Mouse (Mus musculus) heart, postnatal 0 days (tissue): ENCODE data around the gene Lrrc57. TPM values are rescaled to one million over a fixed set of nuclear protein-coding genes. Genes with fewer than 3 reads are reported as not detected.
A peak's percentile ranks its signal among the peaks of the same experiment; 100 is the strongest.

Experiments
- ATAC-seq: fragments of 200-750 bp; cut with Nextera tagmentation; 2 replicates; pipeline ENCODE4 v1.8.0; 2017; ENCODE audit warnings: low read depth, moderate number of reproducible peaks, moderate library complexity; ENCODE audit not compliant: insufficient read depth
- DNase-seq: peaks from one replicate; pipeline ENCODE4 v3.0.0-alpha.2; 2016; ENCODE audit warnings: low spot score
- H3K27ac ChIP-seq: fragments of 300-500 bp; sonication (generic); 2 replicates; pipeline ENCODE4 v1.5.1; 2014; ENCODE audit warnings: low read depth, mild to moderate bottlenecking
- H3K27me3 ChIP-seq: fragments of 300-500 bp; sonication (generic); 2 replicates; pipeline ENCODE4 v1.6.1; 2014; ENCODE audit warnings: low read length, mixed read lengths; ENCODE audit not compliant: control insufficient read depth, insufficient read depth
- H3K36me3 ChIP-seq: fragments of 300-500 bp; sonication (generic); replicated peaks from 2 replicates; pipeline ENCODE4 v1.6.1; 2014; ENCODE audit warnings: low read length, mixed read lengths; ENCODE audit not compliant: control insufficient read depth, insufficient read depth
- H3K4me1 ChIP-seq: fragments of 300-500 bp; sonication (generic); 2 replicates; pipeline ENCODE4 v1.6.1; 2014; ENCODE audit warnings: antibody characterized with exemption; ENCODE audit not compliant: control insufficient read depth, insufficient read depth
- H3K4me2 ChIP-seq: fragments of 300-500 bp; sonication (generic); 2 replicates; pipeline ENCODE4 v1.6.1; 2014; ENCODE audit warnings: low read depth, mild to moderate bottlenecking, low read length, moderate library complexity
- H3K4me3 ChIP-seq: fragments of 300-500 bp; sonication (generic); 2 replicates; pipeline ENCODE4 v1.5.1; 2014; ENCODE audit warnings: low read depth, low read length
- H3K9ac ChIP-seq: fragments of 300-500 bp; sonication (generic); replicated peaks from 2 replicates; pipeline ENCODE4 v1.6.1; 2014; ENCODE audit warnings: low read depth, low read length, mixed read lengths
- H3K9me3 ChIP-seq: fragments of 300-500 bp; sonication (generic); replicated peaks from 2 replicates; pipeline ENCODE4 v1.6.1; 2016; ENCODE audit warnings: low read length; ENCODE audit not compliant: control insufficient read depth
- CTCF ChIP-seq: IDR thresholded peaks from 2 replicates; pipeline ENCODE4 v1.5.1; 2016; ENCODE audit warnings: antibody characterized with exemption, control low read depth, low read depth
- EP300 ChIP-seq: IDR thresholded peaks from 2 replicates; pipeline ENCODE4 v1.6.1; 2016; ENCODE audit warnings: antibody characterized with exemption, low read depth
- WGBS: fragments of 180-500 bp; shearing (Covaris S2); extraction: QIAGEN DNeasy Blood & Tissue Kit; methylation state at CpG from one replicate; pipeline ENCODE4 v1.1.7; 2014; 5-methylcytosine and 5-hydroxymethylcytosine counted together
- polyA plus RNA-seq: library from polyadenylated mRNA; unstranded; fragments of >200 nt; fragmentation: Nextera tagmentation; extraction: Ambion mirVana; gene quantifications from 2 replicates; pipeline ENCODE4 v1.2.1, GENCODE M21; 2015
- total RNA-seq: library from RNA; depleted of rRNA; stranded (reverse); fragments of >200 nt; gene quantifications from 2 replicates; pipeline ENCODE4 v1.2.3, GENCODE M21; 2014; ENCODE audit warnings: low replicate concordance

Gene Lrrc57
- total and polyA plus RNA-seq, 2 experiments from 2014 or later: 18.0 to 28.3 TPM

DNA sequence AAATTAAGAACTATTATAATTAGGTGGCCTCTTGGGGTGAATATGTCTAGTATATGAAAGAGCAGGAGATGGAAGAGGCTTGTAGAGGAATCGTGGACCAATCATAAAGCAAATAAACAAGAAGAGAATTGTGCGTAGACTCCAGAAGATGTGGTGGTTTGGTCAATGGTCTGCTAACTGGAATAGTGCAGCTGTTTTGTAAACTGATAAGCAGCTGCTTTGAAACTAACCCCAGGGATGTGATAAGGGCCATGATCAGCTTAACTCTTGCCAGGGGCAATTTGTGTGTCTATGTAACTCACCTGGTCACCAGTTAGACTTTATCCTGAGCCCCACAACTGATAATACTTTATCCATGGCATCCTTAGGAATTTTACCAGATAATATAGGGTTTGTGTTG lies 22.2 kb upstream of the Lrrc57 start:
- WGBS: 75% methylated on average over 2 of the region's 2 CpGs
- Histone ChIP-seq H3K4me1 (peaks cover 17% of the 10 kb centered on the region; the same call in 1 of the 2 replicates), H3K9me3 (no peaks in the 10 kb centered on the region), H3K27ac (peak overlapping the region; percentile 38; the same call in 1 of the 2 replicates), H3K36me3 (peaks cover 22% of the 10 kb centered on the region; the same call in 1 of the 2 replicates), H3K9ac (no peak overlapping the region), H3K4me2 (no peak overlapping the region), H3K27me3 (no peaks in the 10 kb centered on the region), H3K4me3 (no peak overlapping the region)
- ATAC-seq (no peak), DNase-seq (no peak)
- no peak for TF ChIP-seq EP300
- TF ChIP-seq CTCF: no peak

DNA sequence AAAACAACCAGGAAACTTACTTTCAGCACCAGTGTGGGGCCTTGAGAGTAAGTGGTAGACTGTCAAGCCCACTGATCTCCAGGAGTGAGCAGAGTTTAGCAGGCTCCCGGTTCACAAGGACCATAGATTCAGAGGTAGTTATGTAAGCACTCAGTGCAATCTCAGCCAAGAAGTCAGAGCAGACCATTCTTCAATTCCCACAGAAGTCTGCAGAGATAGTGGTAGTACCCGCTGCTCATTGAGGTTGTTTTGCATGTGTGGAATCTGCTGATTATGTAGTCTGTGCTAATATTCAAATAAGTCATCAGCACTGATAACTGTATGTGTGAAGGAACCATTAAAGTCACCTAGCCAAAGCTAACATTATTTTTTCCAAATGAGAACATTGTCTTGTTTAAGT lies 21.3 kb upstream of the Lrrc57 start:
- WGBS: 38% methylated on average over 2 of the region's 2 CpGs
- Histone ChIP-seq H3K4me2 (peak overlapping the region; percentile 74), H3K9me3 (no peaks in the 10 kb centered on the region), H3K4me1 (peaks cover 17% of the 10 kb centered on the region; the same call in 1 of the 2 replicates), H3K4me3 (no peak overlapping the region), H3K27me3 (no peaks in the 10 kb centered on the region), H3K27ac (no peak overlapping the region), H3K9ac (no peak overlapping the region), H3K36me3 (peaks cover 22% of the 10 kb centered on the region; the same call in 1 of the 2 replicates)
- TF ChIP-seq EP300 (no peak), CTCF (no peak)
- ATAC-seq (no peak), DNase-seq (no peak)

DNA sequence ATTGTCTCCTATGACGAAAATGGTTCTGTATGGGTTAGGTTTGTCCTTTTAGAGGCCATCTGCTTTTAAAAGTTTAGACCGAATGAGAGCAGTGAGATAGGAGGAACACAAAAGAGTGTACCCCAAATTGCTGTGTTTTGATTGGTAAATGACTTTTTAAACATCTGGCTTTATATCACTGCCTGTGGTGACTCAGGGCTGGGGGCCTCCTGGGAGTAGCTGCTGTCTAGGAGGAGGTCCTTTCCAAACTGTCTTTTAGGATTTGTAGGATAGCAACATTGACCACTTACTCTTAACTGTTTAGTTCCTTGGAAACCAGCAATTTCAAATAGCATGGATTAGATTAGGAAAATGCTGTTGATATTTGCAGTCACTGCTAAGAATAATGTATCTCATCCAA lies 20.9 kb upstream of the Lrrc57 start:
- Histone ChIP-seq H3K27ac (no peak overlapping the region), H3K9me3 (no peaks in the 10 kb centered on the region), H3K36me3 (peaks cover 19% of the 10 kb centered on the region; the same call in 1 of the 2 replicates), H3K27me3 (no peaks in the 10 kb centered on the region), H3K4me2 (peak overlapping the region; percentile 74), H3K9ac (no peak overlapping the region), H3K4me3 (peak overlapping the region; percentile 67), H3K4me1 (peaks cover 17% of the 10 kb centered on the region; the same call in 1 of the 2 replicates)
- ATAC-seq (no peak), DNase-seq (no peak)
- WGBS: 64% methylated on average over 2 of the region's 2 CpGs
- TF ChIP-seq EP300 (no peak), CTCF (no peak)

DNA sequence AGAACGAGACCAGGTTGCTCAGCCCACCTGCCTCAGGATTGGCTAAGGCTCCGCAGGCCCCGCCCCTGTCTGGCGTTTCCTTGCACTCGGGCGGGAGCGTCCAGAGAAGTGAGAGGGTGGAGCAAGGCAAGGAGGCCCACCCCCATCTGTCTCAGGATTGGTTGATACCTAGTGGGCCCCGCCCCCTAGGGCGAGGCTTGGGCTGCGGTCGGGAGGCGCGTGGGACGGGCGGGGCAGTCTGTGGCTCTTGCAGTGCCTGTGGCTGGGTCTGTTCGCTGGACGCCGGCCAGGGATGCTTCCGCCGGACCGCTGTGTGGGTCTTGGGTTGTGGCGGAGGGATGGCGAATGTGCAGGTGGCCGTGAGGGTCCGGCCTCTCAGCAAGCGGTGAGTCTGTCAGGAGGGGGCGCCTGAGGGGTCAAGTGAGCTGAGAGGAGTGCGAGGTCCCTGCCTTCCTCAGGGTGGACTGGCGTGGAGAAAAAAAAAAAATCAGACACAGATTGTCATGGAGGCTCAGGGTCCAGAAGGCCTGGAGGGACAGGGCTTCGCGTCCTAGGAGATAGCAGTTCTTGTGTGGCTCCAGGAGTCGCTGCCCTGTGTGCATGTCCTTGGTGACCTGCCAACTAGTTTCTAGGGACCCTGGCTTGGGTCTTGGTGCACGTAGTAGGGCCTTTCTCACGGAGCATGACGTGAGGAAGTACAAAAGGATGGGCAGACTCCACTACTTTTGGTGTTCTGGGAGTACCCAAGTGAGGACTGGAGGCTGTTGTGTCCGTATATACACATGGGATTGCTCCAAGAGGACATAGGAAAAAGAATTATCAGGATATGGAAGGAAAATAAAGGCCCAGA lies 19.8 kb upstream of the Lrrc57 start, which contains the start of gene Stard9:
Gene Stard9 (plus strand): TSS at position 236 of the 850 bp plus-strand sequence.
- peak within 1 kb of the TSS; percentile 67 for H3K4me3 ChIP-seq
- peaks cover 11% of the 10 kb centered on the region; the same call in 1 of the 2 replicates for H3K36me3 ChIP-seq

DNA sequence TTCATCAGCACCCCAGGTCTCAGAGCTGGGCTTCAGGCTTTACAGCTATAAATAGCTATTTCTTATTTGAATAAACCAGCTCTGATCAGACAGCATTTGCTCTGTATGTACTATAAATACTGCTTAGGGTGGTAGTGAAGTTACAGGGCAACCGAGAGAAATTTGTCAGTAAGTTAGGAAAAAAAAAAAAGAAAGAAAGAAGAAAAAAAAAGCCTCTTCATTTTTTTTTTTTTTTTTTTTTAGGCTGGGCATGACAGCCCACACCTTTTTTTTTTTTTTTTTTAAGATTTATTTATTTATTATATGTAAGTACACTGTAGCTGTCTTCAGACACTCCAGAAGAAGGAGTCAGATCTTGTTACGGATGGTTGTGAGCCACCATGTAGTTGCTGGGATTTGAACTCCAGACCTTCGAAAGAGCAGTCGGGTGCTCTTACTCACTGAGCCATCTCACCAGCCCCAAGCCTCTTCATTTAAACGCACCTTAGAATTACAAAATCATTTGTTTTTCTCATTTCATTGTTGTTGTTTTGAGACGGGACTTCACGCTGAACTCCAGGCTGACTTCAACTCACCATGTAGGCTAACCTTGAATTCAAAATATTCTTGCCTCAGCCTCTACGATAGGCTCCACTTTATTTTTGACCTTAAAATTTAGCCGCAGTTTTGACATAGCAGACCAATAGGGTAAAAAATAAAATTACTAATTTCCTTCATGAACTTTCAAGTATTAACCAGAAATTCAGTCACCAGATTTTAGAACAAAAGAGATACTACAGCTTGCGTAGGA lies 19.0 kb upstream of the Lrrc57 start:
- H3K36me3 ChIP-seq: peaks cover 11% of the 10 kb centered on the region; the same call in 1 of the 2 replicates
- peak overlapping the region; percentile 67 for H3K4me3 ChIP-seq
- H3K27ac ChIP-seq: peak overlapping the region; percentile 34; the same call in 1 of the 2 replicates
- 25% methylated on average over 10 of the region's 10 CpGs for WGBS
- H3K27me3 ChIP-seq: no peaks in the 10 kb centered on the region
- TF ChIP-seq EP300: no peak
- TF ChIP-seq CTCF: no peak
- H3K4me2 ChIP-seq: peak overlapping the region; percentile 74
- DNase-seq: no peak
- ATAC-seq: no peak
- H3K9ac ChIP-seq: no peak overlapping the region
- no peaks in the 10 kb centered on the region for H3K9me3 ChIP-seq
- peaks cover 17% of the 10 kb centered on the region; the same call in 1 of the 2 replicates for H3K4me1 ChIP-seq

More for the DNA sequence above, 19.8 kb upstream of the Lrrc57 start, which contains the start of gene Stard9:
- peaks cover 17% of the 10 kb centered on the region; the same call in 1 of the 2 replicates for H3K4me1 ChIP-seq
- TF ChIP-seq CTCF (no peak), EP300 (no peak)
- peak within 1 kb of the TSS; percentile 74 for H3K4me2 ChIP-seq
- peak within 1 kb of the TSS; percentile 61 for H3K9ac ChIP-seq
- H3K27ac ChIP-seq: peak within 1 kb of the TSS; percentile 34
- whole genome bisulfite sequencing: 2% methylated on average over 35 of the region's 36 CpGs
- H3K27me3 ChIP-seq: no peaks in the 10 kb centered on the region
- no peaks in the 10 kb centered on the region for H3K9me3 ChIP-seq
- DNase-seq (peak; percentile 100), ATAC-seq (peak; percentile 100)
